Comparison of ENCODE assay signal across 29 mouse cellular contexts in genomic region chr9:85581028-85581595, GRCm38 (mm10).
DNase-seq lines count a peak whose midpoint lies in the region; ATAC-seq and TF ChIP-seq lines count a peak whose summit lies in the region.
"Had no signal": no experiment of that assay in that cellular context is flagged by ENCODE, and none has a peak within 500 bp of the region (broad histone marks: within the 10 kb centered on the region; RNA-seq: fewer than 3 reads in every experiment).

No protein-coding gene starts in this region.

- H3K4me1 ChIP-seq in lung, adult 2 months (ENCODE audit: control insufficient read depth, insufficient read depth, low read length) = no peaks in the 10 kb centered on the region
- no peaks in the 10 kb centered on the region for H3K4me1 ChIP-seq in intestine, postnatal 0 days (replicated peaks; ENCODE audit: control insufficient read depth, insufficient read depth, low read length)
- H3K4me1 ChIP-seq: embryonic facial prominence, embryonic 13.5 days; forebrain, embryonic 13.5 days; heart, embryonic 12.5 days; kidney, embryonic 15.5 days; limb, embryonic 12.5 days; liver, embryonic 15.5 days; lung, embryonic 15.5 days; midbrain, embryonic 12.5 days; neural tube, embryonic 13.5 days had no signal

- no peak overlapping the region for H3K4me3 ChIP-seq in lung, adult 2 months (replicated peaks; ENCODE audit: extremely low read depth, low read depth, low read length)
- H3K4me3 ChIP-seq in intestine, postnatal 0 days (ENCODE audit: low read depth, low read length) = no peak overlapping the region
- H3K4me3 ChIP-seq: embryonic facial prominence, embryonic 13.5 days; erythroblast, embryonic 14.5 days; forebrain, embryonic 13.5 days; heart, embryonic 12.5 days; kidney, embryonic 15.5 days; limb, embryonic 12.5 days; liver, embryonic 15.5 days; lung, embryonic 15.5 days; midbrain, embryonic 12.5 days; neural tube, embryonic 13.5 days had no signal

- no peaks in the 10 kb centered on the region for H3K9me3 ChIP-seq in intestine, postnatal 0 days (ENCODE audit: control insufficient read depth)
- H3K9me3 ChIP-seq: embryonic facial prominence, embryonic 13.5 days; G1E; kidney, embryonic 15.5 days; limb, embryonic 12.5 days; liver, embryonic 15.5 days; lung, embryonic 15.5 days had no signal

- H3K4me2 ChIP-seq in intestine, postnatal 0 days (replicated peaks; ENCODE audit: low read depth) = no peak overlapping the region
- H3K4me2 ChIP-seq: embryonic facial prominence, embryonic 13.5 days; forebrain, embryonic 13.5 days; heart, embryonic 12.5 days; hindbrain, embryonic 14.5 days; kidney, embryonic 15.5 days; limb, embryonic 12.5 days; liver, embryonic 15.5 days; lung, embryonic 15.5 days; midbrain, embryonic 12.5 days; neural tube, embryonic 13.5 days had no signal

- DNase-seq in adrenal gland, adult 2 months = peak; percentile 23
- no peak for DNase-seq in adrenal gland, postnatal 10 days
- no peak for DNase-seq in frontal cortex, postnatal 25 days (ENCODE audit: low spot score in 2 of 2)
- DNase-seq in lung, postnatal 10 days = peak; percentile 15
- DNase-seq in lung, adult 2 months = no peak
- DNase-seq in brain, embryonic 18.5 days (ENCODE audit: low read depth, low spot score) = peak; percentile 24
- DNase-seq: cerebellum, adult 18-20 months; gastrocnemius, postnatal 25 days; kidney, adult 18-20 months; kidney, postnatal 25 days; lung, postnatal 36 days; retina, postnatal 1 day; thymus, adult 18-20 months; thymus, postnatal 25 days had no signal

- no peaks in the 10 kb centered on the region for H3K36me3 ChIP-seq in intestine, postnatal 0 days (ENCODE audit: control insufficient read depth, insufficient read depth)
- H3K36me3 ChIP-seq: embryonic facial prominence, embryonic 13.5 days; G1E; heart, embryonic 12.5 days; kidney, embryonic 15.5 days; limb, embryonic 12.5 days; liver, embryonic 15.5 days; lung, embryonic 15.5 days; midbrain, embryonic 12.5 days; neural tube, embryonic 13.5 days had no signal

- H3K27me3 ChIP-seq in intestine, postnatal 0 days (replicated peaks; ENCODE audit: control insufficient read depth, insufficient read depth, low read length) = no peaks in the 10 kb centered on the region
- H3K27me3 ChIP-seq: embryonic facial prominence, embryonic 13.5 days; forebrain, embryonic 13.5 days; heart, embryonic 12.5 days; kidney, embryonic 15.5 days; limb, embryonic 12.5 days; liver, embryonic 15.5 days; midbrain, embryonic 12.5 days; neural tube, embryonic 13.5 days had no signal

- WGBS in lung, adult 2 months = 51% methylated on average over 1 of the region's 1 CpGs
- 63% methylated on average over 1 of the region's 1 CpGs for WGBS in intestine, postnatal 0 days

- TF ChIP-seq CTCF in lung, adult 2 months (IDR thresholded peaks at IDR 0.05; ENCODE audit: insufficient read depth, low read length) = no peak
- TF ChIP-seq CTCF in intestine, postnatal 0 days (IDR thresholded peaks at IDR 0.05; ENCODE audit: low read depth) = no peak

- H3K27ac ChIP-seq in intestine, postnatal 0 days (ENCODE audit: low read depth, low read length) = no peak overlapping the region
- H3K27ac ChIP-seq: embryonic facial prominence, embryonic 13.5 days; forebrain, embryonic 13.5 days; hindbrain, embryonic 14.5 days; kidney, embryonic 15.5 days; limb, embryonic 12.5 days; liver, embryonic 15.5 days; lung, embryonic 15.5 days; midbrain, embryonic 12.5 days; neural tube, embryonic 13.5 days; stomach, postnatal 0 days had no signal

- TF ChIP-seq POLR2A in lung, adult 2 months (IDR thresholded peaks at IDR 0.05; ENCODE audit: borderline replicate concordance, extremely low read depth, low read depth, low read length) = no peak

- no peak overlapping the region for H3K9ac ChIP-seq in intestine, postnatal 0 days (ENCODE audit: low read depth, low read length)
- H3K9ac ChIP-seq: embryonic facial prominence, embryonic 13.5 days; forebrain, embryonic 13.5 days; heart, embryonic 12.5 days; hindbrain, embryonic 14.5 days; kidney, embryonic 15.5 days; limb, embryonic 12.5 days; liver, embryonic 15.5 days; lung, embryonic 15.5 days; midbrain, embryonic 12.5 days; neural tube, embryonic 13.5 days had no signal

- peak; percentile 27; the same call in 1 of the 2 replicates for ATAC-seq in frontal cortex, adult (ENCODE audit: low TSS enrichment)
- ATAC-seq in intestine, postnatal 0 days = no peak
- ATAC-seq: forebrain, embryonic 13.5 days had no signal

Comparison
In these comparisons a context has a peak if more than half of its experiments do, and no peak if none do; other contexts are left out.
1. DNase-seq: peak in adrenal gland, adult 2 months (single experiment), lung, postnatal 10 days (single experiment) and brain, embryonic 18.5 days (single experiment); none in adrenal gland, postnatal 10 days (single experiment), frontal cortex, postnatal 25 days (0 of 2) and lung, adult 2 months (single experiment).